Mouse (Mus musculus) CD4-positive, CD25-positive, alpha-beta regulatory T cell, adult 2 months (primary cell): ENCODE data around the gene Gadl1.

Experiments
- DNase-seq: peaks from one replicate; pipeline ENCODE4 v3.0.0-alpha.2; 2012; ENCODE audit warnings: low read depth, low spot score

Gadl1 gene

DNA sequence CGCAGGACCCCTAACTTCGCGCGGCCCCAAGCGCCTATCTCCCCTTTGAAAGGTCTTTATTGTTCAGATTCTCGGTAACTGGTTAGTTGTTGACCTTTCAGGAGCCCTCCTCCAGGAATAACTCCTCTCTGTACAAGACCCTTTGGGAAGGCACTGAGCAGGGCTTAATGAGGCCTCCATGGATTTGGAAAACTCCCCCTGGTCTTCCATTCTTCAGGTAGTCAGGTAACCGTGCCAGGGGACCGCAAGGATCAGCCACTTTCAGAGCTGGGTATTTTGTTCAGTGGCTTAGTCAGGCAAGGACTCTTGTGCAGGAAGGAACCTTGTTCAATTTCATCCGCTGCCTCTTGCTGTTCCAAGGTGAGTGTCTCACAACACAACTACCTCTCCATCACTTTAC, at the start of gene Gadl1:
TSS of gene Gadl1 (plus strand) at position 301 of the 400 bp plus-strand sequence.
- DNase-seq: no peak

DNA sequence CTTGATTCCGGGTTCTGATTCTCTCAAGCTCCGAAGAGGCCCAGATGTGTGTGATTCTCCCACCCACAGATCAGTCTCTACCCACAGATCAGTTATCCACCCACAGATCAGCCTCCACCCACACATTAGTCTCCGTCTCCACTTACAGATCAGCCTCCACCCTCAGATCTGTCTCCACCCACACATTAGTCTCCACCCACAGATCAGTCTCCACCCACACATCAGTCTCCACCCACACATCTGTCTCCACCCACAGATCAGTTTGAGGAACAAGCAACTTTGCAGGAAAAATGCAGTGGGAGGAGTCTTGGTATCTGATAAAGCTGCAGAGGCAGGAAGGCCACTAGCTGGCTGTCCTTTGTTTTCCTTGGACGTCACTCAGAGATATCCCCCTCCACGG, 46.5 kb upstream of the Gadl1 start:
- DNase-seq: peak; percentile 19

DNA sequence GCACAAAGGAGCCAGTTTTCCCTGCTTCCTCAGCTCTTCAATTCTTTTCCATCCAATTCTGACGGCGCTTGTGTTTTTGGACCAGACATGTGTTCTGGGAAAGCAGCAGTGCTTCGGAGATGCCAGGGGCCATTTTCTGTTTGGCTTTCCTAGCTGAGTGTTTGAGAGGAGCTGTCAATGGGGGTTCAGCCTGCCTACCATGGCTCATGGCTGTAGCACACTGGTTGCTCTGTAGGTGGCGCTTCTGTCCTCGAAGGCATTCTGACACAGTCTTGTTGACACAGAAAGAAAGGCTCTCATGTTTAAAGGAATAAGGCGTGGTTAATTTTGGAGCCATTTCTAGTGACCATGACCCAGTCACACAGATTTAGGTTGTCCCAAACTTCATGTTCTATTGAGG, 45.9 kb upstream of the Gadl1 start:
- peak; percentile 52 for DNase-seq

DNA sequence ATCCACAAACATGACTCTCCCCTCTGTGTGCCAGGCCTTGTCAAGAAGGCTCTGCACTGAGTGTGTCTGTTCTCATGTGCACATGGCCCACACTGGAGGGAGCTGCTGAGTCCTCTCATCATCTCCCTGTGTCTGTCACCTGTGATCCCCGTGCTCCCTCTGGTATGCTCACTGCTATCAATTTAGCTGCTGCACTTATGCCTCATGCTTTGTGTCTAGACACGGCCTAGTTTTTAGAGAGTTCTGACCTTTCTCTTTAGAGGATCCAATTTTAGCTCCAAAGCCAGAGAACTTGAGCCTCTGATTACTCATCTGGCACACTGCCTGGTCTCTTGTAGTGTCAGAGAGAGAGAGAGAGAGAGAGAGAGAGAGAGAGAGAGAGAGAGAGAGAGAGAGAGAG, 42.0 kb upstream of the Gadl1 start:
- no peak for DNase-seq

DNA sequence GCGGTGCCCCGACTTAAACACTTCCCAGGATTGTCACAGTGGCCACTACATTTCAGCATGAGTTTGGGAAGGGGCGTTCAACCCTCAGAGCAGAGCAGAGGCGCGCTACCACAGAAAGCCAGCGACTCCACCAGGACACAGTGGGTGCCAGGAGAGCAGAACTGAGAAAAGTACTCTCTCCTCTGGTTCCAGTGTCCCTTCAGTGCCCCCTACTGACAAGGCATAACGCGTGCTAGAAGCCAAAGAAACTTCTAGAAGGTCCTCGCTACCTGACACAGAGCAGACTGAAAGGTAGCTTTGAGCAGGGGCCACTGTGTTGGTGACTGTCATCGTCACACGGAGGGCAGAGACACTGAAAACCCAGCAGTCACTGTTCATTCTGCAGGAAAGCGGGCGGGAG, 39.1 kb upstream of the Gadl1 start:
- peak; percentile 15 for DNase-seq

DNA sequence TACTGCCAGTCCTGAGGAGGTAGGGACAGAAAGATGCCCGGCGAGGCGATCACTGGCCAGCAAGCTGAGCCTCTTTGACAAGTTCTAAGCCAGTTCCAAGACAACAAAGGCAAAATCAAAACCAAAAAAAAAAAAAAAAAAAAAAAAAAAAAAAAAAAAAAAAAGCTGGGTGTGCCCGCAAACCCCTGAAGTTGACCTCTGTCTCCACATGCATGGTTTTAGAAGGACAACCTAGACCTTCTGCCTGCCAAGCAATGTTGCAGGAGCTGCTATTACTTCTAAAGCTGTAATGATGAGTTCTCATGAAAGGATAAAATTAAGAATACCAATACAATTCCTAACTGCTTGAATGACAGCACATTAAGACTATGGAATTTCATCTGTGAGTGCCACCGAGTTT, 38.6 kb upstream of the Gadl1 start:
- DNase-seq: no peak

DNA sequence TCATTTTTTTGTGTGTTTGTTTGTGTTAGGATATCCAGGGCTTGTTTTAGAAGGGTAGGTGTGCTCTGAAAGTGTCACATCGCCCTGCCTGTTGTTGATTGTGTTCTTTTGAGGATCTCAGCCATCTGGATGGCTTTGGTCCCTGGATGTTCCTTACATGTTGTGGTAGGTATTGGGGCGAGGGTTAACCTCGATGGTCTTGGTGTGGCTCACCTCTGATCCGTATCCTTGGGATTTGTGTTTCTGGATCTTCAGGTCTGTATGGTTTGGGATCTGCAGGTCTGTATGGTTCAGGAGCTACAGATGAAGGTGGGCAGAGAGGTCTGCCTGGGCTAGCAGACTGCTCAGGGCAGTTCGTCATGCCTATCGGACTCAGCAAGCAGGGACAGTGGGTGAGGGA, 28.8 kb upstream of the Gadl1 start:
- DNase-seq: no peak

DNA sequence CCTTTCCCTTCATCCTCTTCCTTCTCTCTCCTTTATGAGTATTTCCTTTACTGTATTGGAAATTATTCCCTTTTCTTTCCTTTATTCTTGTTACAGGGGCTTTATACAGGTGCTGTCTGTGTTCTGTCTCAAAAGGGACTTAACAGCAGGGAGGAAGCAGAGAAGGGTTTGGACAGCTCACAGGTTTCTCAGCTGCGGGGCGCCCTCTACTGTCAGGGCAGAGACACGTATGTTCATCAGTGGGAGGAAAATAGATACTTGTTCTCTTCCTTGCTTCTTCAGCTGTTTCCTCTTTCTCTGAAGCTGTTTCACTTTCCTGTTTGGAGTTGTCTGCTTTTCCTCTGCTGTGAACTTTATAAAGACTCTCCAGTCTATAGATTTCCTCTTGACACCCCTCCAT, 28.1 kb upstream of the Gadl1 start:
- DNase-seq: peak; percentile 66

DNA sequence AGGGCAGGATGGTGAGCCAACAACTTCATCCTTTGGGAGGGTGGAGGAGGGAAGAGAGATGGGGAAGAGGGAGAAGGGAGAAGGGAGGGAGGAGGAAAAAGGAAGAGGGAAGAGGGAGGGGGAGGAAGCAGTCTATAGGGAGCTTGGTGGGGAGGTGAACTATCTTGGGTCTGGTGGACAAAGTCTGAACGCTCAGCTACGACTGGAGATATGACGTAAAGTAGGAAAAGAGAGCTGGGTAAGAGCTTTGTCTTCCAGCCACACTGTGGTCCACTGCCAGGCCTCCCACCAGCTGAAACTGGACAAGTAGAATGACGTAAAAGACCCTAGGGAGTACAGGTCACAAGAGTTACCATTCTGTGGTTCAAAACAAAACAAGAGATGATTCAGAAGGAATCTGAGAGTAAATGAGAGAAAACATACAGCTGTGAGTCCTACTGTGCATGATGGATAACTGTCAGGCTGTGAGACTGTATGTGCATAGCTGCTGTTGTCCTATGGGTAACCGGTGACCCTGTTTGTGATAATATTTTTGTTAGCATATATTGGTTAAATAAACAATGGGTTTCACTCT, 26.5 kb upstream of the Gadl1 start:
- no peak for DNase-seq

DNA sequence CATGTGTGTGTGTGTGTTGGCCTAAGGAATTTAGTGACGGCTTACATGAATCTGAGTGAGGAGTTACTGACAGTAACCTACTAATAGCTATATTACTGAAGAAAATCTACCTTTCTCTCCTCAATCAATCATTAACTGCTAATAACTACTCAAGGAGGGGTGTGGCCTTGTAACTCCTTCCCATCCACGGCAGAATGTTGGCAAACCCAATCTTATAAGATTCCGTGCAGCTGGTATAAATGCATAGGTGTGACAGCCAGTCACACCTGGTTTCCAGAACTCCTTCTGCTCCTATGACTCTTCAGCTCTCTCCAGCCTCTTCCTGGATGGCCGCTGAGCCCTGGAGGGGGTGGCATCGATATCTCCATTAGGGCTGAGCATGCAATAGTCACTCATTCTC, 25.8 kb upstream of the Gadl1 start:
- no peak for DNase-seq

DNA sequence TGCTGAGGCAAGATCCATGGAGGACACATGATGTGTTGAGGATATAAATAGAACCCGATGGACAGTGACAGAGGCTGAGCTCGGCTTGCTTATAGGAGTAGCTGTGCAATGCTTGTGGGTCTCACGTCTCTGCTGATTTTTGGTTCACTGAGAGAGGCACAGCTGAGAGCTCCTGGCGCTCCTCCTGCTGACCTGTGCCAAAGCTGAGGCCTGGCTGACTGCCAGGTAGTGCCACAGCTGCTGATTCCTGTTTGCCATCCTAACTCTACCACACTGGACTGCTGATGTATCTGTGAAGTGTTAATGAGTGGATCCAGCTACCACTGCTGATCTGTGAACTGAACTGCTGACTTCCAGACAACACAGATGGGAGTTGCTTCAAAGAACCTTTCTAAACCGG, 21.7 kb upstream of the Gadl1 start:
- DNase-seq: no peak

DNA sequence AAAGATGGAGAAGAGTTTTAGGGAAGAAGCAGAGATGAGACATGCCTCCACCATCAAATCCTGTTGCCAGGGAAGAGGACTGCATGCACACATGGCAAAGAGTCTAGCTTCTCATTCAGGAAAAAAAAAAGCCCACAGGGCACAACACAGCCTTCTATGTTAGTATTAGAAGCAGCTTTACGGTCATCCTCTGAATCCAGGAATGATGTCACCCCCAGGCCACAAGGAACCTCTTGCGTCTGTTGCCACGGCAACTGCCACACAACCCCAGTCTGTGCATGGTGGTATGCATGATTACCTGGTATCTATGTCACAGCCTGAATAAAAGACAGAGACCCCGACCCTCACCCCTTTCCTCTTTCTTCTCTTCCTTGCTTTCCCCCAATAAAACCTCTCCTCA, 16.1 kb upstream of the Gadl1 start:
- no peak for DNase-seq

DNA sequence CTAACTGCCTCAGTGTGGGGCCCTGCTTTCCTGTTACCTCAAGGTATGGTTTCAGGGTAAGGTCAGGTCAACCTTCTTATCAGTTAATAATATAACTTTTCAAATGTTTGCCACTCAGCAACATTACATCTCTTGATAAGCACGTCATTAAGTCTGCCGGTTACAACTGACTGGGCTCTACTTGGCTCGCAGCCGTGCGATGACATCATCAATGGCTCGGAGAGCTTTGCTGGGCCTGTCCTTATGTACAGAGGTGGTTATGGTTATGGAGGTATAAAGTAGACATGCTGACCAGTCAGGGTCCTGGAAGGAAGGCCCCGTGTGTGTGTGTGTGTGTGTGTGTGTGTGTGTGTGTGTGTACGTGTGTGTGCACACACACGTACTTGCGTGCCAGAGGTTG, 15.3 kb upstream of the Gadl1 start:
- no peak for DNase-seq

DNA sequence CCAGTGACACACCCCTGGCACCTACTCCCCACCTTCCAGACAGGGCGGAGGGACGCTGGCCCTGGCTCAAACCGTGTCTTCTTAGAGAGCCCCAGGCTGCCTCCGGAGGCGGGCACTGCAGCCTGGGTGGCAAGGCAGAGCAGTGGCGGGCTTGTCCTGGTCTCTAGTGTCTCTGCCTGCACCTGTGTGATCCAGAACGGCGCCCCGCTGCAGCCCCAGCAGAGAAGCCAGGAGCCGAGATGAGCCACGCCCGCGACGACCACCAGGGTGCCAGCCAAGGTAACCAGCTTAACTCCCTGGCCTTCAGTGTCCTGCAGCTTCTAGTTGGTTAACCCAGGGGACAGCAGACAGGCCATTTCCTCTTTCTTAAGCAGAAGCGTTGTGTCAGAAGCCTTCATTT, 930 bp upstream of the Gadl1 start:
- DNase-seq: no peak

DNA sequence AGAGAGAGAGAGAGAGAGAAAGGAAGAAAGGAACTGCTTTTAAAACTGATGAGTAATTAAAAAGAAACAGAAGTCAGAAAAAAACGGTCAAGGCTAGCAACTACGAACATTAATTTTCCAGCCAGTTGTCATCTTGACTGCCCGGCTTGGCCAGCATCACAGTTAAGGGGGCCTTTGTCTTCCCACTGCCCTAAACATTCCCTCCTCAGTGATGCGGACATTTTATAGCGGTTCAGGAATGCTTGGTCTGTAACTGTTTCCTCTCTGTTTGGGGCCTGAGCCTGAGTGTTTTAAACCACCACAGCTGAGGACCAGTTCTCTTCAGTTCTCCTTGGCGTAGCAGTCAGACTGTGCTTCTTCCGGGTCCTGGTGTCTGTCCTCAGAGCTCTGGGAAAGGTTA, 4.8 kb downstream of the Gadl1 start:
- DNase-seq: no peak

DNA sequence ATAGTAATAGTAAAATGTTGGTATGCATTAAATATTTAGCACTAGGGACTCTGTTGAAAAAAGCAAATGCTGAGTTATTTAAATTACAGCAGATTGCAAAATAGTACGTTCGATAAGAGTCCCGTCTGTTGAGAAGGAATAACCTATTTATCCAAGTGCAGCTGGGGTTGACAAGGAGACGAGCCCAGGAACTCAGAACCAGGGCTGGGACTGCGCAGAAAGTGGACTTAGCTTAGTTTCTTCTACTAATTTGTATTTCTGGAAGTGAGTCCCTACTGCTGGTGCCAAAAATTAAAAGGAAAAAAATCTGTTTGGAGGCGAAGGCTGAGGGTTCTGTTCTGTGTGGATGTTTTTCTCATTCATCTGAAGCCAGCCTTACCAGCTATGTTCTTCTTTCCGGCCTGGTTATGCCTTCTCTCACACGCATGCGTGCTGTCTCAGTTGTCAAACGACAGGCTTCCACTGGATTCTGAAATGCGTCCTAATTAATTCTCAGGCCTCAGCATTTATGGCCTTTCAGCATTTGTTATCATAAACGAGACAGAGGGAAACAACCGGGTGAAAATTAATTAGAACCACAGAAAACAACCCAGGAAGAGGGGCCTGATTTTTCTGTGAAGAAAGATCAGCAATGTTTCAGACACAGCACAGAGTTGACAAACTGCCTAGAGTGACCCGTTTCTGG, 6.5 kb downstream of the Gadl1 start:
- DNase-seq: no peak

DNA sequence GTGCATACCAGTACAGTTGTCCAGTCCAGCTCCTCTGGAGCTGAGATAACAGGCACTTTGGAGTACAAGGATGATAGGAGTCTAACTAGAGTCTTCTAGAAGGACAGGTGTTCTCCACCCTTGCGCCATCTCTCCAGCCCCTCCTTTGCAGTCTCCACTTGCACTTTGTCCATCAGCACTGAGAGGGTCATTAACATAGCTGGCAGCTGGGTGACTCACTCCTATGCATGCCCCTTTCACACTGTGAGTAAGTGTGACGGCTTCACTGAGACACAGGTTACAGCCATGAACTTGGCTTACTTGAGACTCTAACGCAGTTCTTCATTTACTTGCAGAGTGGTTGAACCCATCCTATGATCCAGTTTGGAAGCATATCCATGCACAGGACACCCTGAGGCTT, 10.5 kb downstream of the Gadl1 start:
- no peak for DNase-seq

DNA sequence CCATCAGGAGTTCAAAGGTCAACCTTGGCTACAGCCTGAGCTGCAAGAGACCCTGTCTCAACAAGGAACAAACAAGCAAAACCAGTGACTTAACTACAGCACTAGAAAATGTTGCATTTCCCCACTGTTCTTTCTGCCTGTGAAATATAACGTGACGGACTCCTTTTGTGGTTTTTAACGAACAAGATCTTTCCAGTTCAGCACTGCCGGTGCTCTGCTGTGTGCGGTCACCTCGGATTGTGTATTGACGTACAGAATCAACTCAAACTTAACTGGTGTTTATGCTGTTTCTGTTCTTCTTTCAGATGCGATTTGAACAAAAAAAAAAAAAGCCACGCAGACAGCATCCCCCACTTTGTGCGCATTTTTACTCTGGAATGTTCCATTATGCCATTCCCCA, 13.4 kb downstream of the Gadl1 start:
- no peak for DNase-seq

DNA sequence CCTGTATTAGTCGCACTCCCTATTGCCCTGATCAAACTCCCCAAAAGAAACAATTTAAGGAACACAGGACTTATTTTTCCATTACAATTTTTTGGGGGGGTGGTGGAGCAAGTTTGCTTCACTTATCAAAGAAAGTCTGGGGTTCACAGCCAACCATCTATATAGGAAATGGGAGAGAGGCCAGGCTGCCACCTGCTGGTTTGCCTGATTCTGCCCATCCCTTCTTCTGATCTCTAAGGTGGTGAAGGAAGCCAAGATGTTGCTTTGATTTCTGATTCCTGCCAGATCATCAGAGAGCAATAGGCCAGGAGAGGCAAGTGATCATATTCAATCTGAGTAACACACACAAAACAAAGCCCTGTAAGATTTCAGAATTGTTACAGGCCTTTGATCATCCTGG, 14.8 kb downstream of the Gadl1 start:
- DNase-seq: peak; percentile 4

DNA sequence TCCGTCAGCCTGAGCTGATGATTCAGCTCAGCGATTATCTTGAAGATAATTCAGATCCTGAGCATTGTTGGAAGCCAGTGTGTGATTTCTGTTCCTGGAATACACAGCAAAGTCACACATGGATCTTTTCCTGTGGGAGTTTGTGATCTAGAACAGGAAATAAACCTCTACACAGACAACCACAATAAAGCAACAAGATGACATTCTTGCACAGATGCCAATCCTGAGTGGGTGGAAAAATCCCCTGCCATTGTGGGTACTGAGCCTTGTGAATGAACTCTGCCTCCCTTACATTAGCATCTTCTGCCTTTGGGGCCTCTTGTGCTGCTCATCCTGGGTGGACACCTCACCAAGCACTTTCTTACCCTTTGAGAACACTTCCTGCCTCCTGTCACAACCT, 22.5 kb downstream of the Gadl1 start:
- DNase-seq: no peak

DNA sequence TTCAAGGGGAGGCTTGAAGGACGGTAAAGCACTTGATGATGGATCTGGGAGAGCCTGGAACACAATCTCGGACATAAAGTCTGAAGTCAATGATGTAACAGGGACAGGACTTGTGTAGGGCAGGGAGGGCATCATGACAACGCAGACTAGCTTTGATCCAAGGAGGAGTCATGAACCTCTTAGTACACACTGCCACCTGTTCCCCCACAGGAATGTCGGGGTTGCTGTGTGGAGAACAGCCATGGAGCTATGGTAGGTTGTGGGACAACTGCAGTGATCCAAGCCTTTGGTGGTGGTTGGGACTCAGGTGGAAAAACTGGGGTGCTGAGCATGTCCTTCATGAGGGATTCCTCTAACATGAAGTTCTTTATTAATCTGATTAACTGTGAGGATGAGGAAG, 23.5 kb downstream of the Gadl1 start:
- no peak for DNase-seq

DNA sequence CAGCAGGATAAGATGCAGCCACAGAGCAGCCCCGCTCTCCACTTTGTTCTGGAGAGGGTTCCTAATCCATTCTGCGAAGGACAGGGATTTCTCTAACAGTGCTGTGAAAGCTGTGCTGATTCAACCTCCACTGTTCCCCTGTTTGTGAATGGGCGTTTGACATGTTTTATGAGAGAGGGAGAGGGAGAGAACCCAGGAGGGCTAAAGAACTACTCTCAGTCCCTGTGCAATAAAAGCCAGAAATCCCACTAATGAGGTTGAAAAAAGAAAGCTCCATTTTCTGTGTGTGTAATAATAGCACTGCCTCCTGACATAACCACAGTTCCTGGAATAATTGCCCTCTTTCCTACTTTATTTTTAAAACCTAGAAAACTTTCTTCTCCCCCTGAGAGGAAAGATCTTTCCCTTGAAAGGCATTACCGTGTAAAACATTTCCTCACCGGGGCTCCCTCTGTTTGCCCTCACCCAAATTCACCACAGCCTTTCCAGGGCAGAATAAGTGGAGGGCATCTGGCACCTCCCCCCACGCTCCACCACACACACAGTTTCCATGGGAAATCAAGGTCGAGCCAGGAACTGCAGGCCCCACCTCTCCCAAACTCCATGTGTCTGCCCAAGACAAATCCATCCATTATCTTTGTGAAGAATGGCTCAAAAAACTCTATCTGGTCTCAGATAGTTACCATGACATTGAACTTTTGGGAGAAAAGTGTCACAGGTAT, 24.1 kb downstream of the Gadl1 start:
- no peak for DNase-seq

DNA sequence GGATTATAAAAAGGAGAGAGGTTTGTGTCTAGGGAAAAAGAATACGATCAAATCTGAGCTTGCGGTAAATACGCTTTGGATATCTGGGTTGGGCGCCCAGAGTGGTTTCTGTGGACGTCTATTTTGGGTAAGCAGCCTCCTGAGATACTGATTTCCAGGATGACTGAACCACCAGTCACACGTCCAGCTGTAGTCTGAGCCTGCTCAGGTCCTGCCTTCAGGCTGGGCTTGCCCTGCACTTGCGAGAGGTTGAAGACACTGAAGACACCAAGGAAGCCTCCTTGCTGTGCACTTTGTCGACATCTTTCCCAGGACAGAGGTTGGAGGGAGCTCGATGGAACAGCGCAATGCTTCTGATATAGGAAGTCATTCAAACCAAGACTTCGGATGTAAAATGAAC, 25.0 kb downstream of the Gadl1 start:
- DNase-seq: no peak
